Mouse (Mus musculus): ENCODE results near the gene Six5.

DNA sequence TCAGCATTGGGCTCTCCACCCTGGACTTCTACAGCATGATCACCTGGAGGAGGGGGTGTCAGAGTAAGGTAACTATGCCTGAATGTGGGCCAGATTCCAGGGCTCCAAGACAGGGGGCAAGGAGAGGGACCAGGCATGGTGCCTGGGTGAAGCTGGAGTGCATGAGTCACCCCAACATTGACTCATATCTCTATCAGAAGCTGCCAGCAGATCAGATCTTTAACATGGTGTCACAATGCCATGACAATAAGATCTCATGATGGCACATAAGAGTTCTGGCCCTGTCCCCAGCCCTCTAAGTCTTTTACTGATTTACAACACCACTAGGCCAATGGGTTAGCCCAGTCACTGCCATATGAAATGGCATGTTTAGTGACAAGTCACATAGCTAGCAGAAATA is 9.3 kb downstream of the Six5 start:
- TF ChIP-seq POLR2A (IDR thresholded peaks at IDR 0.05; ENCODE audit: extremely low read depth, insufficient read depth, low read length), result no peak
- no peak for TF ChIP-seq CTCF (IDR thresholded peaks at IDR 0.05; ENCODE audit: extremely low read depth, insufficient read depth, low read length)
